Mouse (Mus musculus) ES-Bruce4 (cell line): ENCODE measurements around the gene B9d2.

Experiments used
- CTCF ChIP-seq: IDR thresholded peaks from one replicate; pipeline ENCODE4 v1.8.1; 2011; ENCODE audit warnings: low read depth, low read length
- POLR2A ChIP-seq: IDR thresholded peaks from one replicate; pipeline ENCODE4 v1.8.1; 2011; ENCODE audit warnings: low read length; ENCODE audit not compliant: insufficient read depth

DNA sequence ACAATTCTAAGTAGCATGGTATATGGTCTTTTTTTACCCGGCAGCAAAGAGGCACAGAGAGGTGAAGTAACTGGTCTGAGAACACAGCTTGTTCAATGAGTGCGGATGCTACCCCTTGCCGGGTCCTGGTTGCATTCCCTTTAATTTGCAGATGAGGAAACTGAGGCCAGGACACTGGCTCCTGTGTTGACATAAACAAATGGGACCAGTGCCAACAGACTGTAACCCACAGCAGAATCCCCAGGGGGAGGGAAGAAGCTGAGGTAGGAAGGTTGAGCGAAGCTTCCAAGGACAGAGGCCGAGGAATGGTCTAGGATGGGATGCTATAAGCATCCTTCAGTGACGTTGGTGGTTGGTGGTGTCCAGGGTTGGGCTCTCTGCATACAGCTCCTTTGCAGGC, 5.2 kb upstream of the B9d2 start:
- TF ChIP-seq CTCF (no peak), POLR2A (no peak)
